Mouse (Mus musculus) megakaryocyte, embryonic 14.5 days (primary cell): Measurements from ENCODE around the gene Srrm4. TPM values are rescaled to one million over a fixed set of nuclear protein-coding genes. Genes with fewer than 3 reads are reported as not detected.

ENCODE experiments used
- H3K27me3 ChIP-seq: replicated peaks from 2 replicates; pipeline ENCODE3; 2012; ENCODE audit warnings: inconsistent platforms
- H3K36me3 ChIP-seq: replicated peaks from 2 replicates; pipeline ENCODE3; 2012; ENCODE audit warnings: low read length, inconsistent platforms, mixed read lengths
- H3K4me1 ChIP-seq: 2 replicates; pipeline ENCODE4 v1.6.1; 2012; ENCODE audit warnings: inconsistent platforms
- H3K4me3 ChIP-seq: replicated peaks from 2 replicates; pipeline ENCODE3; 2012; ENCODE audit warnings: moderate library complexity, mild to moderate bottlenecking, inconsistent platforms
- H3K9me3 ChIP-seq: 2 replicates; pipeline ENCODE4 v1.6.1; 2012; ENCODE audit warnings: inconsistent platforms
- FLI1 ChIP-seq: IDR thresholded peaks from 2 replicates; pipeline ENCODE4 v1.6.1; 2012; ENCODE audit warnings: low read length, inconsistent platforms, mixed read lengths
- GATA1 ChIP-seq: IDR thresholded peaks from 3 replicates; pipeline ENCODE4 v1.6.1; 2012; ENCODE audit warnings: mixed read lengths, low read length, inconsistent platforms, borderline replicate concordance
- polyA plus RNA-seq: library from polyadenylated mRNA; stranded (reverse); fragments of >175 nt; gene quantifications from 2 replicates; pipeline ENCODE4 v1.2.3, GENCODE M21; 2012; ENCODE audit warnings: low replicate concordance; ENCODE audit not compliant: insufficient read depth

The Srrm4 gene
- not detected in 2 replicates for polyA plus RNA-seq

- H3K4me1 ChIP-seq: no peaks in the 10 kb centered on the region
- no peak for TF ChIP-seq FLI1
- no peak for TF ChIP-seq GATA1
- peaks cover 24% of the 10 kb centered on the region for H3K27me3 ChIP-seq
- peaks cover 40% of the 10 kb centered on the region for H3K9me3 ChIP-seq
- no peak within 1 kb of the TSS for H3K4me3 ChIP-seq
- no peaks in the 10 kb centered on the region for H3K36me3 ChIP-seq
These were observed at the start of gene Srrm4 for GRCm38 (mm10) chr5:116591346-116592048. Srrm4 (minus strand) TSS chr5:116591817.

- Histone ChIP-seq H3K9me3 (peaks cover 44% of the 10 kb centered on the region), H3K36me3 (no peaks in the 10 kb centered on the region), H3K4me3 (peak overlapping the region; percentile 71), H3K4me1 (no peaks in the 10 kb centered on the region), H3K27me3 (peaks cover 24% of the 10 kb centered on the region)
- TF ChIP-seq FLI1: no peak
- TF ChIP-seq GATA1: no peak
These were observed 1.3 kb upstream of the Srrm4 start for GRCm38 (mm10) chr5:116592801-116593430.

- H3K4me1 ChIP-seq: no peaks in the 10 kb centered on the region
- no peak for TF ChIP-seq FLI1
- TF ChIP-seq GATA1: no peak
- H3K27me3 ChIP-seq: peaks cover 24% of the 10 kb centered on the region
- H3K36me3 ChIP-seq: no peaks in the 10 kb centered on the region
- peaks cover 44% of the 10 kb centered on the region for H3K9me3 ChIP-seq
- H3K4me3 ChIP-seq: no peak overlapping the region
These were observed 608 bp upstream of the Srrm4 start for GRCm38 (mm10) chr5:116592049-116592800.

- Histone ChIP-seq H3K27me3 (peaks cover 24% of the 10 kb centered on the region), H3K36me3 (no peaks in the 10 kb centered on the region), H3K4me1 (no peaks in the 10 kb centered on the region), H3K4me3 (no peak overlapping the region), H3K9me3 (peaks cover 40% of the 10 kb centered on the region)
- TF ChIP-seq GATA1 (no peak), FLI1 (no peak)
These were observed 919 bp downstream of the Srrm4 start for GRCm38 (mm10) chr5:116590698-116591097.

GRCm38 (mm10) chr5:116589631-116590030 is 2.0 kb downstream of the Srrm4 start:
- Histone ChIP-seq H3K4me1 (no peaks in the 10 kb centered on the region), H3K4me3 (no peak overlapping the region), H3K27me3 (peaks cover 24% of the 10 kb centered on the region), H3K9me3 (peaks cover 50% of the 10 kb centered on the region), H3K36me3 (no peaks in the 10 kb centered on the region)
- TF ChIP-seq GATA1 (no peak), FLI1 (no peak)

GRCm38 (mm10) chr5:116588836-116589235 is 2.8 kb downstream of the Srrm4 start:
- H3K27me3 ChIP-seq: peaks cover 24% of the 10 kb centered on the region
- TF ChIP-seq GATA1: no peak
- TF ChIP-seq FLI1: no peak
- H3K4me3 ChIP-seq: no peak overlapping the region
- peaks cover 51% of the 10 kb centered on the region for H3K9me3 ChIP-seq
- no peaks in the 10 kb centered on the region for H3K4me1 ChIP-seq
- H3K36me3 ChIP-seq: no peaks in the 10 kb centered on the region

GRCm38 (mm10) chr5:116579533-116579932 is 12.1 kb downstream of the Srrm4 start:
- Histone ChIP-seq H3K9me3 (peaks cover 49% of the 10 kb centered on the region), H3K27me3 (no peaks in the 10 kb centered on the region), H3K4me1 (no peaks in the 10 kb centered on the region), H3K36me3 (no peaks in the 10 kb centered on the region), H3K4me3 (peak overlapping the region; percentile 30)
- TF ChIP-seq FLI1: no peak
- TF ChIP-seq GATA1: no peak

DNA sequence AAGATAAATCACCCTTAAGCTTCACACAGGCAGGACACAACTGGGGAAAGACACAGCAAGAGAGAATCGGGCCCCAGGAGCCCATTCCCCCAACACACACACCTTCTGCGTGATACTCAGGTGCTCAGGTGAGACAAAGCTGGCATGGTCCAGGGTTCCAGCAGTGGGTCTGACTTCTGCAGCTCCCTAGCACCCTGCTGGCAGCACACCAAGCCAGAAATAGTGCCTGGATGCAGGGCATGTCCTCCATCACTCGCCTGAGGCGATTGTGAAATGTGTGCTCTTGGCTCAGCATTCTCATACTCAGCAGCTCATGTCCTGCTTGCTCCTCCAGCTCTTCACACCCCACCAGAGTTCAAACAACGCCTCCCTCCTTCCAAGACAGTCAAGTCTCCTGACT is 14.5 kb downstream of the Srrm4 start:
- H3K36me3 ChIP-seq: no peaks in the 10 kb centered on the region

DNA sequence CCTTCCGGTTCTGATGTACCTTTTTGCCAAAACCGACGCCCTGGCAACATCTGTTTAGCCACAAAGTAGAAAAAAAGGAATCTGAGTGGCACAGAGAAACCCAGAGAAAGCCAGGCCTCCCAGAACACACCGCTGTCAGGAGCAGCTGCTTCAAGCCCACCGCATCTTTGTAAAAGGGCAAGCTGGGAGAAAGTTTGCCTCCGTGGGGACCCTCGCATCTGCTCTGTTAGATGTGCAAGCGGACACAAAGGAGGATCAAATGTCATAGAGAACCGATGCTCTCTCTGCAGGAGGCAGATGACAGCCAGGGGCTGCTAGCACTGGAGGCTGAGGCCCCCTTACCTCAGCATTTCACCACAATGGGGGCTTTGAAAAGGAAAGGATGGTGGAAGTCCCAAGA is 18.3 kb downstream of the Srrm4 start:
- no peaks in the 10 kb centered on the region for H3K27me3 ChIP-seq
- H3K9me3 ChIP-seq: peaks cover 38% of the 10 kb centered on the region
- no peak for TF ChIP-seq FLI1
- no peaks in the 10 kb centered on the region for H3K4me1 ChIP-seq
- no peaks in the 10 kb centered on the region for H3K36me3 ChIP-seq
- no peak overlapping the region for H3K4me3 ChIP-seq

More for the DNA sequence above, 14.5 kb downstream of the Srrm4 start:
- H3K27me3 ChIP-seq: no peaks in the 10 kb centered on the region
- peak overlapping the region; percentile 19 for H3K4me3 ChIP-seq
- no peaks in the 10 kb centered on the region for H3K4me1 ChIP-seq
- TF ChIP-seq FLI1 (no peak), GATA1 (no peak)
- peaks cover 42% of the 10 kb centered on the region for H3K9me3 ChIP-seq

GRCm38 (mm10) chr5:116571936-116572335 is 19.7 kb downstream of the Srrm4 start:
- TF ChIP-seq GATA1: no peak
- TF ChIP-seq FLI1: no peak
- no peaks in the 10 kb centered on the region for H3K27me3 ChIP-seq
- H3K4me3 ChIP-seq: no peak overlapping the region
- peaks cover 31% of the 10 kb centered on the region for H3K9me3 ChIP-seq
- H3K4me1 ChIP-seq: no peaks in the 10 kb centered on the region
- no peaks in the 10 kb centered on the region for H3K36me3 ChIP-seq
